Mouse (Mus musculus) hindbrain, embryonic 13.5 days (tissue): ENCODE results near the gene Ascc1. TPM values are rescaled to one million over a fixed set of nuclear protein-coding genes. Genes with fewer than 3 reads are reported as not detected.

ENCODE experiments used
- ATAC-seq: fragments of 200-750 bp; cut with Nextera tagmentation; 2 replicates; pipeline ENCODE4 v1.8.0; 2017; ENCODE audit warnings: moderate TSS enrichment; ENCODE audit not compliant: low FRiP score
- H3K27ac ChIP-seq: fragments of 300-500 bp; sonication (generic); 2 replicates; pipeline ENCODE4 v1.5.1; 2015; ENCODE audit warnings: inconsistent platforms, mild to moderate bottlenecking, moderate library complexity
- H3K27me3 ChIP-seq: fragments of 300-500 bp; sonication (generic); 2 replicates; pipeline ENCODE4 v1.6.1; 2015; ENCODE audit warnings: mild to moderate bottlenecking, inconsistent platforms
- H3K36me3 ChIP-seq: fragments of 300-500 bp; sonication (generic); 2 replicates; pipeline ENCODE4 v1.6.1; 2015; ENCODE audit warnings: mild to moderate bottlenecking, inconsistent platforms
- H3K4me1 ChIP-seq: fragments of 300-500 bp; sonication (generic); replicated peaks from 2 replicates; pipeline ENCODE4 v1.6.1; 2015; ENCODE audit warnings: inconsistent platforms
- H3K4me2 ChIP-seq: fragments of 300-500 bp; sonication (generic); 2 replicates; pipeline ENCODE4 v1.6.1; 2015; ENCODE audit warnings: inconsistent platforms, mild to moderate bottlenecking, moderate library complexity
- H3K4me3 ChIP-seq: fragments of 300-500 bp; sonication (generic); 2 replicates; pipeline ENCODE4 v1.5.1; 2015; ENCODE audit warnings: mild to moderate bottlenecking, inconsistent platforms
- H3K9ac ChIP-seq: fragments of 300-500 bp; sonication (generic); 2 replicates; pipeline ENCODE4 v1.6.1; 2015; ENCODE audit warnings: mild to moderate bottlenecking, inconsistent platforms
- H3K9me3 ChIP-seq: fragments of 300-500 bp; sonication (generic); 2 replicates; pipeline ENCODE4 v1.6.1; 2016; ENCODE audit warnings: inconsistent platforms
- WGBS: fragments of 180-500 bp; shearing (Covaris S2); methylation state at CpG from one replicate; pipeline ENCODE4 v1.1.7; 2015; 5-methylcytosine and 5-hydroxymethylcytosine counted together
- polyA plus RNA-seq: library from polyadenylated mRNA; unstranded; fragments of >200 nt; fragmentation: Nextera tagmentation; extraction: Ambion mirVana; gene quantifications from 2 replicates; pipeline ENCODE4 v1.2.1, GENCODE M21; 2015

The Ascc1 gene
- 47.1 and 47.5 TPM in 2 replicates for polyA plus RNA-seq

- WGBS, result under 1% methylated on average over 51 of the region's 51 CpGs
These were observed at the start of gene Ascc1, which contains the start of gene Anapc16 for GRCm38 (mm10) chr10:60002673-60003212. TSS of gene Ascc1 (plus strand) at chr10:60002805. TSS of gene Anapc16 (minus strand) at chr10:60003135.

GRCm38 (mm10) chr10:59953564-59954039 lies 49.0 kb upstream of the Ascc1 start:
- Histone ChIP-seq H3K4me1 (peaks cover 56% of the 10 kb centered on the region), H3K4me3 (no peak overlapping the region), H3K4me2 (no peak overlapping the region), H3K9ac (no peak overlapping the region), H3K27ac (peak overlapping the region; percentile 9; the same call in 1 of the 2 replicates), H3K36me3 (no peaks in the 10 kb centered on the region), H3K27me3 (no peaks in the 10 kb centered on the region), H3K9me3 (no peaks in the 10 kb centered on the region)
- ATAC-seq, result no peak
- 37% methylated on average over 7 of the region's 7 CpGs for WGBS

More at GRCm38 (mm10) chr10:60002673-60003212, at the start of gene Ascc1, which contains the start of gene Anapc16:
- ATAC-seq, result peak; percentile 95
- H3K4me2 ChIP-seq, result peak within 1 kb of the TSS; percentile 85
- peak within 1 kb of the TSS; percentile 79 for H3K9ac ChIP-seq
- no peaks in the 10 kb centered on the region for H3K9me3 ChIP-seq
- H3K27me3 ChIP-seq, result no peaks in the 10 kb centered on the region
- H3K4me3 ChIP-seq, result peak within 1 kb of the TSS; percentile 61
- peaks cover 3% of the 10 kb centered on the region; the same call in 1 of the 2 replicates for H3K36me3 ChIP-seq
- peak within 1 kb of the TSS; percentile 96 for H3K27ac ChIP-seq
- H3K4me1 ChIP-seq, result peaks cover 23% of the 10 kb centered on the region

- Histone ChIP-seq H3K27me3 (no peaks in the 10 kb centered on the region), H3K4me3 (no peak overlapping the region), H3K9me3 (no peaks in the 10 kb centered on the region), H3K4me2 (peak overlapping the region; percentile 52; the same call in 1 of the 2 replicates), H3K36me3 (no peaks in the 10 kb centered on the region), H3K27ac (peak overlapping the region; percentile 80), H3K9ac (no peak overlapping the region), H3K4me1 (peaks cover 45% of the 10 kb centered on the region)
- WGBS, result 57% methylated on average over 5 of the region's 5 CpGs
- ATAC-seq, result no peak
These were observed 45.9 kb upstream of the Ascc1 start for GRCm38 (mm10) chr10:59956681-59957080.

GRCm38 (mm10) chr10:59957171-59958149 lies 45.1 kb upstream of the Ascc1 start:
- Histone ChIP-seq H3K36me3 (no peaks in the 10 kb centered on the region), H3K27me3 (no peaks in the 10 kb centered on the region), H3K4me1 (peaks cover 42% of the 10 kb centered on the region), H3K4me3 (peak overlapping the region; percentile 27), H3K27ac (peak overlapping the region; percentile 80), H3K9ac (peak overlapping the region; percentile 65), H3K9me3 (no peaks in the 10 kb centered on the region), H3K4me2 (peak overlapping the region; percentile 52)
- WGBS, result 8% methylated on average over 25 of the region's 25 CpGs
- ATAC-seq, result peak; percentile 26; the same call in 1 of the 2 replicates

DNA sequence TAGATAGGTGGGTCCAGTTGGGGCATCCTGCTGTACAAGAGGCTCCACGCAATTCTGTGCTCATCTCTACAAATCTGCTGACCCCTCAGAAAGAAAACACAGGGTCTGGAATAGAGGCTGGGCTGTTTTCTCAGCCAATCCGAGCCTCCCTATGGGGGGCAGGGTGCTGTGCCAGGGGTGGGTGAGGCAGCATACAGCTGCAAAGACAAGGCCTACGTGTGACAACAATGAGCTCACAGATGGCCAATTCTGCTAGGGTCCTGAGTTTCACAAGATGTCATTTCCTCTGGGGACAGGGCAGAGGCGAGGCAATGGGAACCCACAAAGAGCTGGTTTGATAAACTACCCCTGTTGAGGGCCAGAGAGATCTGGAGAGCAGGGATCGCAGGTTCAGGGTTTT lies 44.1 kb upstream of the Ascc1 start:
- Histone ChIP-seq H3K27ac (peak overlapping the region; percentile 80), H3K4me1 (peaks cover 35% of the 10 kb centered on the region), H3K36me3 (no peaks in the 10 kb centered on the region), H3K27me3 (no peaks in the 10 kb centered on the region), H3K9me3 (no peaks in the 10 kb centered on the region), H3K9ac (peak overlapping the region; percentile 65), H3K4me2 (peak overlapping the region; percentile 52), H3K4me3 (0 out of 2 replicates have a peak overlapping the region, but pooled peaks have one; percentile 4)
- ATAC-seq, result peak; percentile 41
- WGBS, result 17% methylated on average over 5 of the region's 5 CpGs

- Histone ChIP-seq H3K9me3 (no peaks in the 10 kb centered on the region), H3K4me1 (peaks cover 37% of the 10 kb centered on the region), H3K9ac (no peak overlapping the region), H3K4me2 (no peak overlapping the region), H3K27me3 (no peaks in the 10 kb centered on the region), H3K36me3 (no peaks in the 10 kb centered on the region), H3K27ac (no peak overlapping the region; the same call in 1 of the 2 replicates), H3K4me3 (no peak overlapping the region)
- 69% methylated on average over 12 of the region's 12 CpGs for WGBS
- no peak for ATAC-seq
These were observed 43.1 kb upstream of the Ascc1 start for GRCm38 (mm10) chr10:59959517-59959916.

DNA sequence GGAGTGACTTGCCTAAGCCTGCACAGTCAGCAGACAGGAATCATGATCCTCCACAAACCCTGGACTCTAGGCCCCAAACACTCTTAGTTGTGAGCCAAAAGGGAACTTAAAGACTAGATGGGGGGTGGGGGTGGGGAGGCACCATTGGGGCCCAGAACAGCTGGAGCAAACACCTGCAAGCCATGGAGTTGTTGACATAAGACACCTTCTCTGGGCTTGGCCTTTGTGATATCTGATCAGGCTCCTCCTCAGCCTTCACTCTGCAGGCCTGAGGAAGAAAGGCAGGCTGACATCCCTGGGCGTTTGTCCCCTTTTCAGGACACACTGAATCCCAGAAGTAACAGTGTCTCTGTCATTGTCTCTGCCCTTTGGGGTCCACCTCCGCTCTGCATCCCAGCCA lies 39.0 kb upstream of the Ascc1 start:
- Histone ChIP-seq H3K9ac (no peak overlapping the region), H3K27ac (peak overlapping the region; percentile 74), H3K4me3 (no peak overlapping the region), H3K9me3 (no peaks in the 10 kb centered on the region), H3K4me2 (no peak overlapping the region), H3K36me3 (no peaks in the 10 kb centered on the region), H3K27me3 (no peaks in the 10 kb centered on the region), H3K4me1 (peaks cover 29% of the 10 kb centered on the region)
- ATAC-seq, result no peak
- WGBS, result 45% methylated on average over 2 of the region's 2 CpGs

DNA sequence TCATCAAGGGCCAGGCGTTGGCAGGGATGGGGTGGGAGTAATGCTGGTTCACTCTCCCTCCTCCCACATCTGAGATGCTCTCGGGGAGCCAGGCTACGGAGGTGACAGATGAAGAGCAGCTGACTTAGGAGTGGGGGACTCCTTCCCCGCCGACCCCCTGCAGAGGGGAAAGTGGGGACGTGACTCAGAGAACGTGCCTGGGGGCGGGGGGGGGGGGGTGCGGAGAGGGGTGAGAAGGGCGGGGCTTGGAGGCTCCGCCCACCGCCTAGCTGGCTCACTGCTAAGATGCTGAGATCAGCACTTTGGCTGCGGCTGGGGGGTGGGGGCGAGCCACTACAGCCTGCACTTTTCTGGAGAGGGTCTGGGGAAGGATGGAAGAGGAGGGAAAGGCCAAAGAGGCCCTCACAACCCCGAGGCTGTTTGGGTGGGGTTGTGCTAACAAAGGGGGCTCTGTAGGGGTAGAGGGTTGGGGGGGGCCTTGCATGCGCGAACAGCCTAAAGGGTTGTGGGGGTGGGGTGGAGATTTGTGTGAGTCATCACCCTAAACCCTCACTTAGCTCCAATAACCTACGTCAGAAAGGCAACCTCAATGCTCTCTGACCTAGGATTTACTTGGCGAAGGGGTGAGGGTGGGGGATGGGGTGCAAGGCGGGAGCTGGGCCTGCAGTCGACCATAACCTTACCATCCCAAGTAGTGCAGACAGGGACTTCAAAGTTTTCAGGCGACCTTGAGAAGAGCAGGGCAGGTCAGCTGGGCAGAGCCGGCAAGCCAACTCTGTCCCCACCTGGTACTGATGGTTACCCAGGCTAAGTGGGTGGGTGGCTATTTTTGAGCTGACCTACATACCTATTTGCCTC lies 37.9 kb upstream of the Ascc1 start:
- no peaks in the 10 kb centered on the region for H3K9me3 ChIP-seq
- H3K4me2 ChIP-seq, result peak overlapping the region; percentile 48
- peaks cover 22% of the 10 kb centered on the region for H3K4me1 ChIP-seq
- 7% methylated on average over 17 of the region's 23 CpGs for WGBS
- peak overlapping the region; percentile 23 for H3K4me3 ChIP-seq
- H3K9ac ChIP-seq, result 0 out of 2 replicates have a peak overlapping the region, but pooled peaks have one; percentile 49
- peak; percentile 67 for ATAC-seq
- H3K27me3 ChIP-seq, result no peaks in the 10 kb centered on the region
- H3K27ac ChIP-seq, result peak overlapping the region; percentile 74
- no peaks in the 10 kb centered on the region for H3K36me3 ChIP-seq

DNA sequence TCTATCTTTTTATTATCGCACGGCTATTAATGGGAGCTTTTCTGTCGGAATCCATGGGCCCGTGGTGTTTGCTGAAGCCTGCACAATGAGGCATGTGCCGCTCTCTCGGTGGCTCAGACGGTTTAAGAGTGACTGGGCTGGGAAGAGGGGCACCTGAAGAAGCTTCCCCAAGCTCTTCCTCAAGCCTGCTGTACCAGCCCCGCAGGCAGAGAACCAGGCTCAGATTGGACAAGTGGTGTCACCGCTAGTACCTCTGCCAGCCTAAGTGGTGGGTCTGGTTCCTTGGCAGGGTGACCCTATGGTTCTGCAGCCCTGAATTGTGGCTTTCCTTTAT lies 37.3 kb upstream of the Ascc1 start:
- Histone ChIP-seq H3K36me3 (no peaks in the 10 kb centered on the region), H3K9ac (peak overlapping the region; percentile 49; the same call in 1 of the 2 replicates), H3K27ac (peak overlapping the region; percentile 74), H3K4me3 (no peak overlapping the region), H3K27me3 (no peaks in the 10 kb centered on the region), H3K4me1 (peaks cover 26% of the 10 kb centered on the region), H3K9me3 (no peaks in the 10 kb centered on the region), H3K4me2 (peak overlapping the region; percentile 48; the same call in 1 of the 2 replicates)
- ATAC-seq, result 0 out of 2 replicates have a peak, but pooled peaks have one; percentile 6
- 31% methylated on average over 9 of the region's 9 CpGs for WGBS

DNA sequence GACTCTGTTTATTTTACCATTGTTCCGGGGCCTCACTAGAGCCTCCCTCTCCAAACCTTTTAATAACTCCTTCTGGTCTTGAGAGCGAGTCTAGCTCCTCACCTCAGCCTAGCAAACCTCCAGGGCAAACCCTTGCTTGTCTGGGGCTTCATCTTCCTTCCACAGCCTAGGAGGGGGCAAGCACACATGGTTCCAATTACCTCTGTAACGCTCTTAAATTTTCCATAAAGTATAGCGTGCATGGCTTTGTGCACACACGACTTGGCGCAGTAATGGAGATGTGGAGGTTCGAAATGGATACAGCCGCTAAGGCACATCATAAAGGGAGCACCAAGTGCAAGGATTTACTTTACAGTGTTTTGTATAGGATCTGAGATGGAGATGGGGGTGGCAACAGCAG lies 36.8 kb upstream of the Ascc1 start:
- no peaks in the 10 kb centered on the region for H3K36me3 ChIP-seq
- no peak for ATAC-seq
- WGBS, result 74% methylated on average over 8 of the region's 8 CpGs
- peaks cover 31% of the 10 kb centered on the region for H3K4me1 ChIP-seq
- H3K4me2 ChIP-seq, result no peak overlapping the region
- H3K4me3 ChIP-seq, result no peak overlapping the region
- H3K27ac ChIP-seq, result peak overlapping the region; percentile 74
- no peaks in the 10 kb centered on the region for H3K9me3 ChIP-seq
- H3K27me3 ChIP-seq, result no peaks in the 10 kb centered on the region
- no peak overlapping the region for H3K9ac ChIP-seq

- no peak overlapping the region for H3K4me2 ChIP-seq
- peaks cover 35% of the 10 kb centered on the region for H3K4me1 ChIP-seq
- no peak overlapping the region for H3K9ac ChIP-seq
- no peaks in the 10 kb centered on the region for H3K36me3 ChIP-seq
- H3K27me3 ChIP-seq, result no peaks in the 10 kb centered on the region
- 93% methylated on average over 6 of the region's 6 CpGs for WGBS
- H3K27ac ChIP-seq, result no peak overlapping the region
- ATAC-seq, result no peak
- no peak overlapping the region for H3K4me3 ChIP-seq
- H3K9me3 ChIP-seq, result no peaks in the 10 kb centered on the region
These were observed 35.9 kb upstream of the Ascc1 start for GRCm38 (mm10) chr10:59966743-59967142.
